Mouse (Mus musculus) stomach, postnatal 0 days (tissue): ENCODE data around the gene Tiparp. TPM values are rescaled to one million over a fixed set of nuclear protein-coding genes. Genes with fewer than 3 reads are reported as not detected.

ENCODE experiments used
- ATAC-seq: fragments of 200-750 bp; cut with Nextera tagmentation; 2 replicates; pipeline ENCODE4 v1.8.0; 2017; ENCODE audit not compliant: low FRiP score, low TSS enrichment
- DNase-seq: peaks from one replicate; pipeline ENCODE4 v3.0.0-alpha.2; 2016; ENCODE audit warnings: low spot score
- H3K27ac ChIP-seq: fragments of 300-500 bp; sonication (generic); replicated peaks from 2 replicates; pipeline ENCODE4 v1.5.1; 2014; ENCODE audit warnings: mild to moderate bottlenecking, control low read depth
- H3K27me3 ChIP-seq: fragments of 300-500 bp; sonication (generic); 2 replicates; pipeline ENCODE4 v1.6.1; 2014; ENCODE audit warnings: low read length; ENCODE audit not compliant: control insufficient read depth, insufficient read depth
- H3K36me3 ChIP-seq: fragments of 300-500 bp; sonication (generic); 2 replicates; pipeline ENCODE4 v1.6.1; 2014; ENCODE audit warnings: low read length, mixed read lengths; ENCODE audit not compliant: control insufficient read depth, insufficient read depth
- H3K4me1 ChIP-seq: fragments of 300-500 bp; sonication (generic); replicated peaks from 2 replicates; pipeline ENCODE4 v1.6.1; 2014; ENCODE audit warnings: antibody characterized with exemption; ENCODE audit not compliant: control insufficient read depth, insufficient read depth
- H3K4me2 ChIP-seq: fragments of 300-500 bp; sonication (generic); replicated peaks from 2 replicates; pipeline ENCODE4 v1.6.1; 2014; ENCODE audit warnings: low read depth, mild to moderate bottlenecking, control low read depth, moderate library complexity
- H3K4me3 ChIP-seq: fragments of 300-500 bp; sonication (generic); 2 replicates; pipeline ENCODE4 v1.5.1; 2014; ENCODE audit warnings: low read depth, low read length, control low read depth
- H3K9ac ChIP-seq: fragments of 300-500 bp; sonication (generic); 2 replicates; pipeline ENCODE4 v1.6.1; 2014; ENCODE audit warnings: mild to moderate bottlenecking, low read length, control low read depth, mixed read lengths
- H3K9me3 ChIP-seq: fragments of 300-500 bp; sonication (generic); 2 replicates; pipeline ENCODE4 v1.6.1; 2016; ENCODE audit warnings: low read length; ENCODE audit not compliant: control insufficient read depth
- CTCF ChIP-seq: IDR thresholded peaks from 2 replicates; pipeline ENCODE4 v1.5.1; 2016; ENCODE audit warnings: antibody characterized with exemption, low read depth, mild to moderate bottlenecking, moderate library complexity
- EP300 ChIP-seq: optimal IDR thresholded peaks from 2 replicates; pipeline ENCODE3; 2016; ENCODE audit warnings: antibody characterized with exemption
- WGBS: fragments of 180-500 bp; shearing (Covaris S2); extraction: QIAGEN DNeasy Blood & Tissue Kit; methylation state at CpG from one replicate; pipeline ENCODE4 v1.1.7; 2014; 5-methylcytosine and 5-hydroxymethylcytosine counted together
- polyA plus RNA-seq: library from polyadenylated mRNA; unstranded; fragments of >200 nt; fragmentation: Nextera tagmentation; extraction: Ambion mirVana; gene quantifications from 2 replicates; pipeline ENCODE4 v1.2.1, GENCODE M21; 2015

Tiparp gene
- polyA plus RNA-seq, 1 experiment from 2014 or later: 19.8 TPM

DNA sequence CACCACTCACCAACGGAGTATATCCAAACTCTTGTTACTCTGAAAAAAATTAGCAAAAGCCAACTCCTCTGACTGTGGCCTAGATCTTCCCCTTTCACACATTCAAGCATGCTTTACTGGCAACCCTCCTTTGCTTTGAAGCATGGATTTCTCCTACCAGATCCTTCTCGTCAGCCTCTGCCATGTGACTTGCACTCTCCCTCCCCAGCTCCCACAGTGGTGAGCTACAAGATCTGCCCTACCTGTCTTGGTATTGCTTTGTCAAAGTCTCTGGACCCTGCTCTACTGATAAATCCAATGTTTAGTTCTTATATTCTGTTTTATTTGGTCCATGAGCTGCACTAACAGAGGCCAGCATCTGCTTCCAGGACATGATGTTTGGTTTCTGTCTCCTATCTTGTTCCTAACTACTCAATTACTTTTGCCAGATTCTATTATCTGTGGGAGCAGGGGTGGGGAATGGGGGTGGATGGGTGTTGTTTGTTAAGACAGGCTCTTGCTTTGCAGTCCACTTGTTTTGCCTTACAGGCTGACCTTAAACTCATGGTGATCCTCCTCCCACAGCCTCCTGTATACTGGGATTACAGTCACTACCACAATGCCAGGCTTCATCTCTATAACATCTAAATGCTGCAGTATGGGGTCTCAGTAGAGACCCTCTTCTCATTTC lies 40.7 kb upstream of the Tiparp start:
- Histone ChIP-seq H3K4me2 (no peak overlapping the region), H3K4me3 (no peak overlapping the region), H3K9ac (no peak overlapping the region), H3K9me3 (no peaks in the 10 kb centered on the region), H3K36me3 (no peaks in the 10 kb centered on the region), H3K27ac (no peak overlapping the region), H3K4me1 (0 out of 2 replicates have a peak, but pooled peaks cover 2% of the 10 kb centered on the region), H3K27me3 (no peaks in the 10 kb centered on the region)
- whole genome bisulfite sequencing: 73% methylated on average over 2 of the region's 2 CpGs
- no peak for TF ChIP-seq EP300
- TF ChIP-seq CTCF: no peak
- ATAC-seq (no peak), DNase-seq (no peak)

DNA sequence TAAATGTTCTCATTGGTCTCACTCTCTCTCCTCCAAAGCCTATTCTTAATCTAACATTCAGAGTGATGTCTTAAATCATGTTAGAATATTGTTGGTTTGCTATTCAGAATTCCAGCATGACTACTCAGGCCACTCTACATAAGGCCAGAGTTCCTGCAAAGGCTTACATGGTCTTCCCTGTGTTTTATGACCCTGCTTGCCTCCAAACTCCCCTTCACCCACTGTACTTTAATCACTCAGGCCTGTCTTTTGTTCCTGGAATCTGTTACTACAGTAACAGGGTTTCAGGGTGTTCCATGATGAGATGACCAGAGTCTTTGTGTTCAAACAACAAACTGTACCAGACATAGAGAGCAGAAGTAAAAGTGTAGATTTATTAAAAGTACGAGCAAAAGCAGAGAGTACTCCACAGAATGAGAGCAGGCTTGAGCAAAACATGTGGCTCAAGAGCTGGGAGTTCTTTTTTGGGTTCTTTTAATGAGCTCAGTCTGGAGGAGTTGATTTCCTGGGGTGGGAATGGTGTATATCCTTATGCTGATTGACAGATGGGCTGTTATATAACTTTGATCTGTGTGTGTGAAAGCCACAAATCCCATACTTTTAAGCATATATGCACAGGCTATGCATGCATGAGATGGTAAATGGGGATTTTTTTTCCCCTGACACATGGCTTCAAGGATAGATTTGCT lies 39.5 kb upstream of the Tiparp start:
- WGBS: 67% methylated on average over 1 of the region's 1 CpGs
- H3K36me3 ChIP-seq: no peaks in the 10 kb centered on the region
- no peak overlapping the region for H3K4me2 ChIP-seq
- ATAC-seq (no peak), DNase-seq (no peak)
- H3K4me3 ChIP-seq: no peak overlapping the region
- H3K27ac ChIP-seq: no peak overlapping the region
- TF ChIP-seq EP300 (no peak), CTCF (no peak)
- H3K9ac ChIP-seq: no peak overlapping the region
- no peaks in the 10 kb centered on the region for H3K27me3 ChIP-seq
- no peaks in the 10 kb centered on the region for H3K9me3 ChIP-seq
- H3K4me1 ChIP-seq: no peaks in the 10 kb centered on the region

DNA sequence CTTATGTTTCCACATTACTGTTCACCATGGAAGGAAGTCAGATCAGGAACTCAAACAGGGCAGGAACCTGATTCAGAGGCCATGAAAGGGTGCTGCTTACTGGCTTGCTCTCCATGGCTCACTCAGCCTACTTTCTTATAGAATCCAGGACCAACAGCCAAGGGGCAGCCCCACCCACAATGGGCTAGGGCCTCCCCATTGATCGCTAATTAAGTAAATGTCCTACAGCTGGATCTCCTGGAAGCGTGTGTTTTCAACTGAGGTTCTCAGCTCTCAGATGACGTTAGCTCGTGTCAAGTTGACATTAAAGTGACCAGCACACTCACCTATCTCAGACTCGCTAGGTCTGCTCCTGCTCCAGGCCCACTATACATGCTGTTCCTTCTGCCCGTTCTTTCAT lies 38.6 kb upstream of the Tiparp start:
- TF ChIP-seq CTCF: no peak
- TF ChIP-seq EP300: no peak
- 85% methylated on average over 6 of the region's 6 CpGs for WGBS

DNA sequence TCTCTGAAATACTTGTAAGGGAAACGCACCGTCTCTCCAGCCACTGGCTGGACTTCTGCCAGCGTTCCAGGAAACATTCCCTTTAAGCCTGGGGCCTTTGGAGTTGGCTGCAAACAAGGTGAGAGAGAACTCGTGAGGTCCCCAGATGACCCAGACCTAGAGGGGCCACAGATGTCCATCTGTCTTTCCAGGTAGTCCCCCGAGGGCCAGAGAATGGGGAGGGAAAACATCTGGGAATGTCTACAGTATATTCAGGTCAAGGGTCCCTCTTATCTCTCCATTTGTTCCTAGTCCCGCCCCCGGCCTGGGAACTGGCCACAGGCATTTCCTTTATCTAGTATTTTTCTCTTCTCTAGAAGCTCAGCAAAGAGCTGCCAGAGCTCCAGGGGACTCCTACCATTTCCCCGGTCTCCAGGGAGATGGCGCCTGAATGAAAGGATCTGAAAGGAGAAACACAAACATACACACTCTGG lies 33.9 kb upstream of the Tiparp start:
- peak; percentile 64 for ATAC-seq
- H3K4me1 ChIP-seq: 0 out of 2 replicates have a peak, but pooled peaks cover 2% of the 10 kb centered on the region
- peak overlapping the region; percentile 24 for H3K4me3 ChIP-seq
- WGBS: 23% methylated on average over 9 of the region's 9 CpGs
- no peaks in the 10 kb centered on the region for H3K9me3 ChIP-seq
- 0 out of 2 replicates have a peak overlapping the region, but pooled peaks have one; percentile 14 for H3K27ac ChIP-seq
- H3K36me3 ChIP-seq: no peaks in the 10 kb centered on the region
- no peak overlapping the region for H3K9ac ChIP-seq
- H3K27me3 ChIP-seq: no peaks in the 10 kb centered on the region
- H3K4me2 ChIP-seq: peak overlapping the region; percentile 32
- TF ChIP-seq EP300 (no peak), CTCF (no peak)
- DNase-seq: peak; percentile 50

More for the DNA sequence above, 38.6 kb upstream of the Tiparp start:
- Histone ChIP-seq H3K27ac (no peak overlapping the region), H3K9me3 (no peaks in the 10 kb centered on the region), H3K4me3 (no peak overlapping the region), H3K27me3 (no peaks in the 10 kb centered on the region), H3K9ac (no peak overlapping the region), H3K4me1 (0 out of 2 replicates have a peak, but pooled peaks cover 2% of the 10 kb centered on the region), H3K4me2 (no peak overlapping the region), H3K36me3 (no peaks in the 10 kb centered on the region)
- DNase-seq: no peak
- no peak for ATAC-seq

DNA sequence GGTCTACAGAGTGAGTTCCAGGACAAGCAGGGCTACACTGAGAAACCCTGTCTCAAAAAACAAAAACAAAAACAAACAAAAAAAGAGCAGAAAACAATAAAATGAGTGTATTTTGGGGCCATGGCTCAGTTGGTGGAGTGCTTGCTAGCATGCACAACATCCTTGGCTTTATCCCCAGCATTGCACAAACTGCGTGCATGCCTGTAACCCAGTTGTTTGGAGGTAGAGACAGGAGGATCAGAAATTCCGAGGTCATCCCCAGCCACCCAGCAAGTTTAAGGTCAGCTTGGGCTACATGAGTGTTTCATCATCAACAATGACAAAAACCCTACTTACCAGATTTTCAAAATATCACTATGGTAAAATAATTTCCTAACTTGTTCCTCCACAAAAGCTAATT lies 20.4 kb upstream of the Tiparp start:
- WGBS: 73% methylated on average over 2 of the region's 2 CpGs
- Histone ChIP-seq H3K9ac (no peak overlapping the region), H3K4me2 (no peak overlapping the region), H3K36me3 (no peaks in the 10 kb centered on the region), H3K4me1 (no peaks in the 10 kb centered on the region), H3K27ac (no peak overlapping the region), H3K9me3 (no peaks in the 10 kb centered on the region), H3K4me3 (no peak overlapping the region), H3K27me3 (no peaks in the 10 kb centered on the region)
- no peak for TF ChIP-seq CTCF
- no peak for TF ChIP-seq EP300
- DNase-seq (no peak), ATAC-seq (no peak)

DNA sequence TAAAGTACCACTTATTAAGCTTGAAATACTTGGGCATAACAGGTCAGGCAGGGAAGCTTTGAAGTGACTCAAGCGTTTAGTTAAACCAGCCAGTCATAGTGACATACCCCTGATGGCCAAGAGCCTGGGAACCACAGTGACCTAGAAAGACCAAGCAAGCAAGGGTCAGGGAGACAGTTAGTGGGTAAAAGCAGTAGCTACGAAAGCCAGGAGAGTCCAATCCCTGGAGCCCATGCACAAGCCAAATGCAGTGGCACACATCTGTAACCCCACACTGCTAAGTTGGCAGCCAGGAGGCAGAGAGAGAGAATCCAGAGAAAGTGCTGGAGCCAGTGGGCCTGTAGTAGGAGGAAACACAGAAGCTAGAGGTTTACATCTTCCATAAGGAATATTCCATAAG lies 17.6 kb upstream of the Tiparp start:
- no peak overlapping the region for H3K9ac ChIP-seq
- DNase-seq: no peak
- 65% methylated on average over 2 of the region's 2 CpGs for WGBS
- no peaks in the 10 kb centered on the region for H3K9me3 ChIP-seq
- no peaks in the 10 kb centered on the region for H3K36me3 ChIP-seq
- H3K27ac ChIP-seq: no peak overlapping the region
- no peaks in the 10 kb centered on the region for H3K27me3 ChIP-seq
- TF ChIP-seq CTCF: no peak
- TF ChIP-seq EP300: no peak
- no peaks in the 10 kb centered on the region for H3K4me1 ChIP-seq
- no peak overlapping the region for H3K4me3 ChIP-seq
- no peak overlapping the region for H3K4me2 ChIP-seq
- no peak for ATAC-seq
